Mouse (Mus musculus) midbrain, postnatal 0 days (tissue): ENCODE measurements around the gene Myzap. TPM values are rescaled to one million over a fixed set of nuclear protein-coding genes. Genes with fewer than 3 reads are reported as not detected.

ENCODE experiments used
- ATAC-seq: fragments of 200-750 bp; cut with Nextera tagmentation; 2 replicates; pipeline ENCODE4 v1.8.0; 2017; ENCODE audit warnings: moderate number of reproducible peaks, mild to moderate bottlenecking, moderate TSS enrichment, moderate library complexity; ENCODE audit not compliant: low FRiP score
- DNase-seq: peaks from one replicate; pipeline ENCODE4 v3.0.0-alpha.2; 2015; ENCODE audit warnings: low spot score
- H3K27ac ChIP-seq: fragments of 300-500 bp; sonication (generic); 2 replicates; pipeline ENCODE4 v1.5.1; 2014; ENCODE audit warnings: low read depth, mild to moderate bottlenecking, low read length, mixed read lengths
- H3K27me3 ChIP-seq: fragments of 300-500 bp; sonication (generic); 2 replicates; pipeline ENCODE4 v1.6.1; 2014; ENCODE audit warnings: low read length, control low read depth, mixed read lengths; ENCODE audit not compliant: insufficient read depth
- H3K36me3 ChIP-seq: fragments of 300-500 bp; sonication (generic); 2 replicates; pipeline ENCODE4 v1.6.1; 2014; ENCODE audit warnings: low read length, control low read depth, mixed read lengths; ENCODE audit not compliant: insufficient read depth
- H3K4me1 ChIP-seq: fragments of 300-500 bp; sonication (generic); 2 replicates; pipeline ENCODE4 v1.6.1; 2014; ENCODE audit warnings: mild to moderate bottlenecking, control low read depth, antibody characterized with exemption, low read length, mixed read lengths; ENCODE audit not compliant: insufficient read depth
- H3K4me2 ChIP-seq: fragments of 300-500 bp; sonication (generic); 2 replicates; pipeline ENCODE4 v1.6.1; 2014; ENCODE audit warnings: low read depth, mild to moderate bottlenecking, low read length, mixed read lengths; ENCODE audit not compliant: poor library complexity, severe bottlenecking
- H3K4me3 ChIP-seq: fragments of 300-500 bp; sonication (generic); 2 replicates; pipeline ENCODE4 v1.5.1; 2014; ENCODE audit warnings: low read depth, mild to moderate bottlenecking, low read length, moderate library complexity
- H3K9ac ChIP-seq: fragments of 300-500 bp; sonication (generic); replicated peaks from 2 replicates; pipeline ENCODE4 v1.6.1; 2014; ENCODE audit warnings: mild to moderate bottlenecking, low read length, moderate library complexity, mixed read lengths; ENCODE audit not compliant: poor library complexity, severe bottlenecking
- H3K9me3 ChIP-seq: fragments of 300-500 bp; sonication (generic); 2 replicates; pipeline ENCODE4 v1.6.1; 2016; ENCODE audit warnings: low read length, control low read depth
- CTCF ChIP-seq: IDR thresholded peaks from 2 replicates; pipeline ENCODE4 v1.5.1; 2016; ENCODE audit warnings: antibody characterized with exemption, mild to moderate bottlenecking
- WGBS: fragments of 180-500 bp; shearing (Covaris S2); extraction: QIAGEN DNeasy Blood & Tissue Kit; methylation state at CpG from one replicate; pipeline ENCODE4 v1.1.7; 2014; 5-methylcytosine and 5-hydroxymethylcytosine counted together
- polyA plus RNA-seq: library from polyadenylated mRNA; unstranded; fragments of >200 nt; fragmentation: Nextera tagmentation; extraction: Ambion mirVana; gene quantifications from 2 replicates; pipeline ENCODE4 v1.2.1, GENCODE M21; 2015
- total RNA-seq: library from RNA; depleted of rRNA; stranded (reverse); fragments of >200 nt; gene quantifications from 2 replicates; pipeline ENCODE4 v1.2.3, GENCODE M21; 2014

The Myzap gene
- total and polyA plus RNA-seq, 2 experiments from 2014 or later = 0.99 to 2.1 TPM

DNA sequence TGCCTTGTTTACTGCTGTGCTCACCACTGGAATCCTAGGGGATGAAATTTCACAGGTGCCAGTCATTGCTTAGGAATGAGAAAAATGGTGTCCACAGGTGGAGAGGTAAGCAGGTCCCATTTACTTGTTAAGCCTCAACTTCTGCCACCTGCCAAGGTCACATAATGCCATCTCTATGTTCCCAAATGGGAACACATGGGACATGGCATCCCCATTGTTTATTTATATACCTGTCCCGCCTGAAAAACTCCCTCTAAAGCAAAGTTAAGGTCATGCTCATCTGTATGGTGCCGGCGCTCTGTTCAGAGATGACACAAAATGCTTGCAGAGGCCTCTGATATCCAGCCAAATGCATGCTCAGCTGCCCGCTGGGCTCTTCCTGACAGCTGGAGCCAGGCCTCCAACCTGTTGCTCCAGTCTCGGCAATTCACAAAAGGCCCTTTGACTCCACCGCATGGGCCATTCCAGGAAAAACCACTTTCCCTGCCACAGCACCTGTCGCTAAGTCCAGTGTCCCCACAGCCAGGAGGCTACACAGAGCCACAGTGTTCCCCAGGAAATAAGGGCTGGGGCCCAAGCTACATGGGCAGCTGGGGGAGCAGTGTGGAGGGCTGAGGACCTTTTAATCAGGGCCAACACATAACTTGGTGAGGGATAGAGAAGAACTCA, 13.1 kb downstream of the Myzap start:
- H3K36me3 ChIP-seq = no peaks in the 10 kb centered on the region
- H3K27me3 ChIP-seq = no peaks in the 10 kb centered on the region
- ATAC-seq = no peak
- TF ChIP-seq CTCF = no peak
- no peaks in the 10 kb centered on the region for H3K4me1 ChIP-seq
- no peaks in the 10 kb centered on the region for H3K9me3 ChIP-seq
- no peak overlapping the region for H3K27ac ChIP-seq
- DNase-seq = peak; percentile 64
- H3K4me3 ChIP-seq = no peak overlapping the region
- no peak overlapping the region for H3K9ac ChIP-seq
- WGBS = 58% methylated on average over 7 of the region's 7 CpGs
- H3K4me2 ChIP-seq = no peak overlapping the region

DNA sequence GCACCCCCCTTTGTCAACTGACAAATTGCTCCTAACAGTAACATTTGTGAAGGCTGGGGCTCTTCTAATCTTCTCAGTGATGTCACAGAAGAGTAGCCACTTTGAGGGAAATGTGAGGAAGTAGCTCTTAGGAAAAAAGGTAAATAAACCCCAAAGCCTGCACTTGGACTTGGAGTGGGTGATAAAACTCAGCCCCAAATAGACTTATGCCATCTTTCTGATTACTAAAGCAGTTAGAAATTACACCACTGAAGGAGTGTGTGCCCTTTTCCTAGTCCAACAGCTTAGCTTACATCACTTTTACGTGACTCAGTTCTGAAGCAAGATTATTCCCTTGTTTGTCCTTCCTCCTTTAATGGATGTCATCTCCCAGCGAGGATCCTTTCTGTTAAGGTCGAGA, 17.7 kb downstream of the Myzap start:
- TF ChIP-seq CTCF = no peak
- no peaks in the 10 kb centered on the region for H3K27me3 ChIP-seq
- no peak overlapping the region for H3K4me3 ChIP-seq
- DNase-seq = no peak
- 85% methylated on average over 3 of the region's 3 CpGs for WGBS
- H3K4me2 ChIP-seq = no peak overlapping the region
- H3K9ac ChIP-seq = no peak overlapping the region
- no peaks in the 10 kb centered on the region for H3K36me3 ChIP-seq
- ATAC-seq = no peak
- H3K4me1 ChIP-seq = no peaks in the 10 kb centered on the region
- no peaks in the 10 kb centered on the region for H3K9me3 ChIP-seq
- H3K27ac ChIP-seq = no peak overlapping the region

DNA sequence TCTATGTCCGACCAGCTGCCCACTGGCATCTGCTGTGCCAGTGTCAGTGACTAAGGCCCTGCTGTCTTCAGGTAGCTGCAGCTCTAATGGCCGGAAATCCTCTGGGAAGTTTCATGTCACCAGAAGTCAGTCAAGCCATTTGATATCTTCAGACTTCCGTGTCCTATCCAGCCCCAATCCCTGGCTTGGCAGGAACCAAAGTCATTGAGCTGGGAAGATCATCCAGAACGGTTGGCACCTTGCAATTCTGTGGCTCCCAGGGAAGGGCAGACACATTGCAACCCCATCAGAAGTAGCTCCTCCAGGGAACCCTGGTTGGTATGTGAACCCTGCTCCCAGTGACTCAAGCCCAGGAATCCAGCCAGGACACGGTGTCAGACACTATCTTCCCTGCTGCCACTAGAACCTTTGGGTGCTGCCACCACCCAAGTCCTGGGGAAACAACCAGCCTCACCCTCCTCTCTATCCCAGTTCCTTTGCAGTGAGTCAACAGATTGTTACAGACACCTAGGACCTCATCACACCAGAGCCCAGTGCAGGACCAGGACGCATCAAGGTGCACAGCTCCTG, 18.3 kb downstream of the Myzap start:
- H3K27me3 ChIP-seq = no peaks in the 10 kb centered on the region
- ATAC-seq = no peak
- no peak overlapping the region for H3K4me2 ChIP-seq
- H3K4me1 ChIP-seq = no peaks in the 10 kb centered on the region
- H3K36me3 ChIP-seq = no peaks in the 10 kb centered on the region
- 86% methylated on average over 6 of the region's 6 CpGs for WGBS
- no peak overlapping the region for H3K4me3 ChIP-seq
- no peak overlapping the region for H3K9ac ChIP-seq
- no peak overlapping the region for H3K27ac ChIP-seq
- no peak for DNase-seq
- no peaks in the 10 kb centered on the region for H3K9me3 ChIP-seq
- TF ChIP-seq CTCF = no peak

DNA sequence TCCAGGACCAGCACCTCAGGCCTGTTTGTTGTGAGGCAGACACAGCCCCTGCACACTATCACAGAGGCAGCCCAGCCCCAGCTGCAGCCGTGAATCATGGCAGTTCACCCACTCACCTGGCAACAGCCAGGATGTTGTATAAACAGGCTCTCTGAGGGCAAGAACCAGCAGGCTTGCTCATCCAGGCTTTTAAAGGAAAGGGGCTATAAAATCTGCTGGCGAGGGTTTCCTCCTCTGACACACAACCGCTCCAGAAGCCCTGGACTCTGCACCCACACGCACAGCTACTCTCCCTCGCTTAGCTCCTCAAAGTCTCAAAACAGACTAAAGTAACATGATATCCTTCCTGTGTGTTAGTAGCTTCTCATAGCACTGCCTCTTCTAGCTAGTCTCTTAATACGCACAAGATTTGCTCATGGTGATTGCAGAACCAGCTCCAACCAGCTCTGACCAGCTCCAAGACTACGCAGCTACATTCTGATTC, 21.0 kb downstream of the Myzap start:
- ATAC-seq = no peak
- Histone ChIP-seq H3K9ac (no peak overlapping the region), H3K9me3 (no peaks in the 10 kb centered on the region), H3K36me3 (no peaks in the 10 kb centered on the region), H3K4me3 (no peak overlapping the region), H3K4me2 (no peak overlapping the region), H3K27ac (no peak overlapping the region), H3K4me1 (no peaks in the 10 kb centered on the region), H3K27me3 (no peaks in the 10 kb centered on the region)
- no peak for TF ChIP-seq CTCF
- DNase-seq = no peak
- 86% methylated on average over 7 of the region's 7 CpGs for WGBS

DNA sequence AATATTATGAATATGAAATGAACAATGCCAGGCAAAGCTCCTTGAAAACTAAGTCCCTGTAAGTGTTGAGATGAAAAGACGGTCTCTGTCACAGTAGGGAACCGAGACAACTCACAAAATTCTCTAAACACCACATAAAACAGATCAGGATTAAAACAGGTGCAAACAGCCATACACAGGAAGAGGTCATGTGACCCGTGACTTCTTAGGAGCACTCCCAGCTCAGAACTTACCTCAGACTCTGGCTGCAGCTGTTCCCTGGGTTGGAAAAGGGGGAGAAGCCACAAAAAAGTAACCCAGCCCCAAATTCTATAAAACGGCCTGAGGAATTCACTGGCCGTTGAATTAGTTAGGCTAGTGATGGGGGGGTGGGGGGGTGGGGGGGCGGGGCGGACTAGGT, 22.0 kb downstream of the Myzap start:
- Histone ChIP-seq H3K27me3 (no peaks in the 10 kb centered on the region), H3K4me3 (no peak overlapping the region), H3K9me3 (no peaks in the 10 kb centered on the region), H3K4me1 (no peaks in the 10 kb centered on the region), H3K9ac (no peak overlapping the region), H3K27ac (no peak overlapping the region), H3K4me2 (no peak overlapping the region), H3K36me3 (no peaks in the 10 kb centered on the region)
- TF ChIP-seq CTCF = no peak
- DNase-seq (no peak), ATAC-seq (no peak)
- WGBS = 71% methylated on average over 7 of the region's 7 CpGs

DNA sequence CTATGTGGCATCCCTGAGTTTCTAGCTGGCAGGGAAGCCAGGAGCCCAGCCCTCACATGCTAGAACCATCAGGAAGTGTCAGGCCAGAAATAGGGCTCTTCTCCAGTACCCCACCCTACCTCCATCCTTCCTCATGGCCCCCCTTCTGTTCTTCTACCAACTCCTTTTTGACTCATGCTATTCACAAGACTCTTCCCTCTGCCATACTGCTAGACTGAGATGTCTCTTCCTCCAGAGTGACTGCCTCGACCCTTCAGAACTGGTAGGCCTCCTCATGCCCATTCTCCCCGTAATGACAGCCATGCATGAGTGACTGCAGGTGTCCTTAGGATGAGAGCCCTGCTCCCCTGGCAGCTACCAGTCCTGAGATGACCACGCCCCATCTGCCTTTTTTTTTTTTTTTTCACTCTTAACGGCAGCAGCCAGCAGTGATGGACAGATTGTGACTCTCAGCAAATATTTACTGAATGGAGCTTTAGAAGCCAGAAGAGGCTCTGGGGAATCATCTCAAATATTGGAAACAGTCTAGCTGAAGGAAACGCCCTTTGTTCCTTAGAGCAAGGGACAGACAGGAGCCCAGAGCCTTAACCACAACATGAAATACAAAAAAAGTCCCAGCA, 23.7 kb downstream of the Myzap start:
- H3K9ac ChIP-seq = no peak overlapping the region
- H3K9me3 ChIP-seq = no peaks in the 10 kb centered on the region
- no peak for TF ChIP-seq CTCF
- no peak overlapping the region for H3K4me2 ChIP-seq
- H3K4me3 ChIP-seq = no peak overlapping the region
- no peak for ATAC-seq
- H3K27me3 ChIP-seq = no peaks in the 10 kb centered on the region
- 50% methylated on average over 5 of the region's 5 CpGs for WGBS
- no peak overlapping the region for H3K27ac ChIP-seq
- H3K4me1 ChIP-seq = no peaks in the 10 kb centered on the region
- H3K36me3 ChIP-seq = no peaks in the 10 kb centered on the region
- no peak for DNase-seq
